Mouse (Mus musculus): Measurements from ENCODE around the gene Maob.

- TF ChIP-seq CTCF (IDR thresholded peaks at IDR 0.05; ENCODE audit: extremely low read depth, insufficient read length, insufficient replicate concordance, low read depth, low read length) (no peak), POLR2A (IDR thresholded peaks at IDR 0.05; ENCODE audit: low read depth, low read length) (no peak)
These were observed 68.2 kb downstream of the Maob start for GRCm38 (mm10) chrX:16748932-16749331.
